In genomic region chr8:77535026-77535595, GRCm38 (mm10) we compare ENCODE assay signal across 7 mouse cellular contexts. TPM values are rescaled to one million over a fixed set of nuclear protein-coding genes. Genes with fewer than 3 reads are reported as not detected.
DNase-seq lines count a peak whose midpoint lies in the region; ATAC-seq and TF ChIP-seq lines count a peak whose summit lies in the region.

No protein-coding gene starts in this region.

- peak; percentile 44 for DNase-seq in A20 (ENCODE audit: low read depth, low spot score)
- peak; percentile 69 for DNase-seq in cerebellum, adult 11-12 months
- peak; percentile 26 to 27 for DNase-seq in frontal cortex, postnatal 25 days (ENCODE audit: low spot score in 2 of 2)
- peak; percentile 21 to 29 for DNase-seq in lung, adult 18-20 months
- peak; percentile 48 to 64 for DNase-seq in right cerebral cortex, postnatal 10 days (ENCODE audit: low spot score in 2 of 2)

- H3K27me3 ChIP-seq in ES-Bruce4 (ENCODE audit: control insufficient read depth, insufficient read depth, low read length, poor library complexity, severe bottlenecking), result no peaks in the 10 kb centered on the region
- H3K27me3 ChIP-seq in kidney, embryonic 14.5 days (ENCODE audit: control insufficient read depth, insufficient read depth, low read length), result no peaks in the 10 kb centered on the region

- H3K4me3 ChIP-seq in ES-Bruce4 (ENCODE audit: low read depth, low read length), result no peak overlapping the region
- no peak overlapping the region for H3K4me3 ChIP-seq in kidney, embryonic 14.5 days (ENCODE audit: low read length)

- peaks cover 3% of the 10 kb centered on the region for H3K4me1 ChIP-seq in ES-Bruce4 (ENCODE audit: control insufficient read depth, insufficient read depth, low read length)
- no peaks in the 10 kb centered on the region for H3K4me1 ChIP-seq in kidney, embryonic 14.5 days (ENCODE audit: control insufficient read depth, insufficient read depth, low read length)

- WGBS in kidney, embryonic 14.5 days, result 91% methylated on average over 5 of the region's 5 CpGs

- TF ChIP-seq CTCF in ES-Bruce4 (IDR thresholded peaks at IDR 0.05; ENCODE audit: low read depth, low read length), result peak; percentile 14

- no peaks in the 10 kb centered on the region; the same call in none of the 2 replicates for H3K9me3 ChIP-seq in ES-Bruce4 (replicated peaks; ENCODE audit: control insufficient read depth, insufficient read depth, low read length, poor library complexity, severe bottlenecking)
- no peaks in the 10 kb centered on the region for H3K9me3 ChIP-seq in kidney, embryonic 14.5 days (ENCODE audit: control insufficient read depth, low read length)

- H3K36me3 ChIP-seq in ES-Bruce4 (ENCODE audit: control insufficient read depth, insufficient read depth, low read length, poor library complexity, severe bottlenecking), result no peaks in the 10 kb centered on the region
- H3K36me3 ChIP-seq in kidney, embryonic 14.5 days (ENCODE audit: control insufficient read depth, insufficient read depth, low read length), result no peaks in the 10 kb centered on the region

- no peak overlapping the region for H3K27ac ChIP-seq in ES-Bruce4 (ENCODE audit: insufficient read depth, low read length)
- no peak overlapping the region for H3K27ac ChIP-seq in kidney, embryonic 14.5 days (ENCODE audit: low read depth, low read length)

- no peak overlapping the region for H3K4me2 ChIP-seq in kidney, embryonic 14.5 days (replicated peaks; ENCODE audit: low read depth, low read length)

- no peak overlapping the region for H3K9ac ChIP-seq in ES-Bruce4 (ENCODE audit: low read depth, poor library complexity, severe bottlenecking)
- H3K9ac ChIP-seq in kidney, embryonic 14.5 days (ENCODE audit: low read depth, low read length), result no peak overlapping the region

- no peak for TF ChIP-seq EP300 in ES-Bruce4 (IDR thresholded peaks at IDR 0.05; ENCODE audit: insufficient read depth, low read depth, low read length)

- ATAC-seq in kidney, embryonic 14.5 days (ENCODE audit: low FRiP score, low TSS enrichment), result peak; percentile 48; the same call in 1 of the 2 replicates

- no peak for TF ChIP-seq POLR2A in ES-Bruce4 (IDR thresholded peaks at IDR 0.05; ENCODE audit: insufficient read depth, low read length)

RNA-seq across cellular contexts. Expression of gene Prmt9, which starts 14.1 kb away (rescaled TPM):
- 21.3 and 21.5 TPM in 2 replicates for polyA plus RNA-seq in ES-Bruce4 (2011; ENCODE audit: insufficient read depth, insufficient read length, low read depth, missing spikeins)
- polyA plus RNA-seq in kidney, embryonic 14.5 days (2014; fragmentation: Nextera tagmentation; extraction: Ambion mirVana), result 16.7 and 21.4 TPM in 2 replicates

RNA-seq across cellular contexts. Expression of gene Arhgap10, which starts 17.4 kb away (rescaled TPM):
- 26.0 and 26.7 TPM in 2 replicates for polyA plus RNA-seq in ES-Bruce4 (2011; ENCODE audit: insufficient read depth, insufficient read length, low read depth, missing spikeins)
- 21.8 and 29.4 TPM in 2 replicates for polyA plus RNA-seq in kidney, embryonic 14.5 days (2014; fragmentation: Nextera tagmentation; extraction: Ambion mirVana)
